Mouse (Mus musculus) 3T3-L1 (cell line): ENCODE results near the gene Vax2.

Experiments used
- DNase-seq: peaks from one replicate; pipeline ENCODE4 v3.0.0-alpha.2; 2015; ENCODE audit warnings: low read depth, low spot score

Gene Vax2

GRCm38 (mm10) chr6:83762344-83762743 lies 51.3 kb downstream of the Vax2 start, which contains the start of gene Ankrd53:
Gene Ankrd53, plus strand, starts transcription at chr6:83762644.
- no peak for DNase-seq

GRCm38 (mm10) chr6:83762880-83763431 lies 51.9 kb downstream of the Vax2 start:
- DNase-seq, result no peak

- DNase-seq, result no peak
Observed at GRCm38 (mm10) chr6:83766982-83767381, 55.9 kb downstream of the Vax2 start.

- DNase-seq, result no peak
Observed at GRCm38 (mm10) chr6:83768485-83768884, 57.4 kb downstream of the Vax2 start.

- DNase-seq, result peak; percentile 76
Observed at GRCm38 (mm10) chr6:83774126-83774525, 63.1 kb downstream of the Vax2 start.

- DNase-seq, result peak; percentile 51
Observed at GRCm38 (mm10) chr6:83774781-83775563, 63.9 kb downstream of the Vax2 start.

GRCm38 (mm10) chr6:83775638-83776293 lies 64.7 kb downstream of the Vax2 start, which contains the start of gene Tex261:
Gene Tex261, minus strand, starts transcription at chr6:83775813.
- peak; percentile 94 for DNase-seq

GRCm38 (mm10) chr6:83778306-83778705 lies 67.2 kb downstream of the Vax2 start:
- DNase-seq, result no peak

- peak; percentile 82 for DNase-seq
Observed at GRCm38 (mm10) chr6:83779026-83779425, 68.0 kb downstream of the Vax2 start.

- no peak for DNase-seq
Observed at GRCm38 (mm10) chr6:83786426-83786825, 75.4 kb downstream of the Vax2 start.
